19 mouse cellular contexts compared by ENCODE assay signal in genomic region chr1:168805442-168805841, GRCm38 (mm10).
"Had no signal": no experiment of that assay in that cellular context is flagged by ENCODE, and none has a peak within 500 bp of the region (broad histone marks: within the 10 kb centered on the region; RNA-seq: fewer than 3 reads in every experiment).

No protein-coding gene starts in this region.

- DNase-seq: lung, adult 18-20 months; lung, embryonic 14.5 days; lung, postnatal 10 days; lung, postnatal 4 days; midbrain, embryonic 14.5 days; retina, postnatal 1 day; right cerebral cortex, adult 18-20 months; right cerebral cortex, postnatal 25 days; right cerebral cortex, postnatal 4 days; spleen, adult 18-20 months; thymus, adult 18-20 months; thymus, postnatal 14 days; thymus, postnatal 36 days had no signal

- H3K27ac ChIP-seq: midbrain, embryonic 10.5 days; midbrain, embryonic 12.5 days; neural tube, embryonic 13.5 days; neural tube, embryonic 15.5 days had no signal

- H3K27me3 ChIP-seq: midbrain, embryonic 12.5 days; neural tube, embryonic 13.5 days; neural tube, embryonic 15.5 days had no signal

- H3K36me3 ChIP-seq: midbrain, embryonic 10.5 days; midbrain, embryonic 12.5 days; neural tube, embryonic 13.5 days; neural tube, embryonic 15.5 days had no signal

- H3K4me1 ChIP-seq: midbrain, embryonic 10.5 days; midbrain, embryonic 12.5 days; neural tube, embryonic 13.5 days; neural tube, embryonic 15.5 days had no signal

- H3K9me3 ChIP-seq: midbrain, embryonic 10.5 days; midbrain, embryonic 12.5 days; neural tube, embryonic 13.5 days; neural tube, embryonic 15.5 days had no signal

- H3K9ac ChIP-seq: lung, embryonic 14.5 days; midbrain, embryonic 12.5 days; neural tube, embryonic 13.5 days; neural tube, embryonic 15.5 days had no signal

- H3K4me3 ChIP-seq: midbrain, embryonic 10.5 days; midbrain, embryonic 12.5 days; myocyte; neural tube, embryonic 13.5 days; neural tube, embryonic 15.5 days had no signal

- ATAC-seq: midbrain, embryonic 16.5 days had no signal

- H3K4me2 ChIP-seq: lung, embryonic 14.5 days; midbrain, embryonic 12.5 days; neural tube, embryonic 13.5 days; neural tube, embryonic 15.5 days had no signal
